Mouse (Mus musculus): ENCODE measurements at regions not wholly inside any gene's neighbourhood (a gene's known extent, or its start where the extent isn't known, plus 50 kb on each side); places are given as distances from the start of the nearest gene placed in this dataset.

- H3K4me2 ChIP-seq (replicated peaks; ENCODE audit: low read depth, low read length) = no peak overlapping the region
- no peaks in the 10 kb centered on the region for H3K9me3 ChIP-seq (ENCODE audit: control insufficient read depth, low read depth, low read length)
- no peaks in the 10 kb centered on the region for H3K36me3 ChIP-seq (ENCODE audit: control insufficient read depth, insufficient read depth, low read length)
- H3K4me1 ChIP-seq (ENCODE audit: control insufficient read depth, insufficient read depth, low read length) = no peaks in the 10 kb centered on the region
- H3K27ac ChIP-seq (ENCODE audit: low read length) = no peak overlapping the region
- ATAC-seq (ENCODE audit: insufficient number of reproducible peaks, insufficient read depth, low FRiP score, low read depth) = no peak
- no peak overlapping the region for H3K4me3 ChIP-seq (ENCODE audit: low read depth, low read length)
- no peaks in the 10 kb centered on the region for H3K27me3 ChIP-seq (ENCODE audit: control insufficient read depth, insufficient read depth, low read length)
- 76% methylated on average over 2 of the region's 2 CpGs for WGBS
- no peak overlapping the region for H3K9ac ChIP-seq (replicated peaks; ENCODE audit: low read depth, low read length)
These were observed 234.0 kb downstream of the CK137956 start for GRCm38 (mm10) chr4:127736781-127737180.

DNA sequence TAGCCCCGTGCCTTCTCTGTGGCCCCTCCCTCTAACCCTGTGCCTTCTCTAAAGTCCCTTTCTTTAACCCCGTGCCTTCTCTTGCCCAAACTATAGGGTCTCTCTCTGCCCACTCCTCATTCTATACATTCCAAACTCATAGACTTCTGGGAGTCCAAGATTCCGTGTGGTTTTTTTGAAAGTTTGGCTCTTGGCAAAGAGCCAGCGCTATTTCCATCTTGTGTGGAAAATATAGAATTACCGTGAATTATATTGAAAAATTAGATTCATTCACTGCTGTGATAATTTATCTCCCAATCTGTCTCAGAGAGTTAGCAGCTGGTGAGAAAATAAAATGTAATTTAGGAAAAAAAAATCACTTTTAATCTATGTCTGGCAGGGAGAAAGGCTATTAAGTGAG, 234.6 kb downstream of the CK137956 start:
- 41% methylated on average over 5 of the region's 5 CpGs for WGBS

GRCm38 (mm10) chr4:127734641-127735040, 236.1 kb downstream of the CK137956 start:
- 49% methylated on average over 8 of the region's 8 CpGs for WGBS

More for the DNA sequence above, 234.6 kb downstream of the CK137956 start:
- no peak for ATAC-seq (ENCODE audit: insufficient number of reproducible peaks, insufficient read depth, low FRiP score, low read depth)
- no peak overlapping the region for H3K4me3 ChIP-seq (ENCODE audit: low read depth, low read length)
- no peaks in the 10 kb centered on the region for H3K9me3 ChIP-seq (ENCODE audit: control insufficient read depth, low read depth, low read length)
- no peak overlapping the region for H3K27ac ChIP-seq (ENCODE audit: low read length)
- no peak overlapping the region for H3K9ac ChIP-seq (replicated peaks; ENCODE audit: low read depth, low read length)
- H3K27me3 ChIP-seq (ENCODE audit: control insufficient read depth, insufficient read depth, low read length) = no peaks in the 10 kb centered on the region
- no peaks in the 10 kb centered on the region for H3K4me1 ChIP-seq (ENCODE audit: control insufficient read depth, insufficient read depth, low read length)
- H3K36me3 ChIP-seq (ENCODE audit: control insufficient read depth, insufficient read depth, low read length) = no peaks in the 10 kb centered on the region
- H3K4me2 ChIP-seq (replicated peaks; ENCODE audit: low read depth, low read length) = no peak overlapping the region

DNA sequence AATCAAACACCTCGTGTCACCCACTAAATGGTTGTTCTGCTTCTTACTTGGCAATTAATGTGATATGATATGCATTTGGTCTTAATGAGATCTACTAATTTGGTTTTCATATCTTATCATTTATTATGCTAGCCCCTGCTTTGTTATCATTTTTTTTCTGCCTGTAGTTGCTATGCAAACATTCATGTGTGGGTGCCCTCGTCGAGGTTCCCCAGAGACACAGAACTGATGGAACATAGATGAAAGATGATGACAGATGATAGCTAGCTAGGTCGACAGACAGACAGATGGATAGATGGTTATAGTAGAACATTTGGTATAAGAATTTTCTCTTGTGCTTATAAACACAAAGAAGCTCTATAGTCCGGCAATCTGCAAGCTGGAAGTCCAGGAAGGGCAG, 252.1 kb downstream of the CK137956 start:
- Histone ChIP-seq H3K9ac (replicated peaks; ENCODE audit: low read depth, low read length) (no peak overlapping the region), H3K4me3 (ENCODE audit: low read depth, low read length) (no peak overlapping the region), H3K9me3 (ENCODE audit: control insufficient read depth, low read depth, low read length) (no peaks in the 10 kb centered on the region), H3K27ac (ENCODE audit: low read length) (no peak overlapping the region), H3K4me1 (ENCODE audit: control insufficient read depth, insufficient read depth, low read length) (no peaks in the 10 kb centered on the region), H3K36me3 (ENCODE audit: control insufficient read depth, insufficient read depth, low read length) (no peaks in the 10 kb centered on the region), H3K4me2 (replicated peaks; ENCODE audit: low read depth, low read length) (no peak overlapping the region), H3K27me3 (ENCODE audit: control insufficient read depth, insufficient read depth, low read length) (no peaks in the 10 kb centered on the region)
- 70% methylated on average over 5 of the region's 5 CpGs for WGBS
- no peak for ATAC-seq (ENCODE audit: insufficient number of reproducible peaks, insufficient read depth, low FRiP score, low read depth)

More at GRCm38 (mm10) chr4:127734641-127735040, 236.1 kb downstream of the CK137956 start:
- H3K27me3 ChIP-seq (ENCODE audit: control insufficient read depth, insufficient read depth, low read length) = no peaks in the 10 kb centered on the region
- no peak for ATAC-seq (ENCODE audit: insufficient number of reproducible peaks, insufficient read depth, low FRiP score, low read depth)
- no peak overlapping the region for H3K9ac ChIP-seq (replicated peaks; ENCODE audit: low read depth, low read length)
- H3K27ac ChIP-seq (ENCODE audit: low read length) = no peak overlapping the region
- H3K9me3 ChIP-seq (ENCODE audit: control insufficient read depth, low read depth, low read length) = no peaks in the 10 kb centered on the region
- H3K4me2 ChIP-seq (replicated peaks; ENCODE audit: low read depth, low read length) = no peak overlapping the region
- no peaks in the 10 kb centered on the region for H3K4me1 ChIP-seq (ENCODE audit: control insufficient read depth, insufficient read depth, low read length)
- no peak overlapping the region for H3K4me3 ChIP-seq (ENCODE audit: low read depth, low read length)
- no peaks in the 10 kb centered on the region for H3K36me3 ChIP-seq (ENCODE audit: control insufficient read depth, insufficient read depth, low read length)

DNA sequence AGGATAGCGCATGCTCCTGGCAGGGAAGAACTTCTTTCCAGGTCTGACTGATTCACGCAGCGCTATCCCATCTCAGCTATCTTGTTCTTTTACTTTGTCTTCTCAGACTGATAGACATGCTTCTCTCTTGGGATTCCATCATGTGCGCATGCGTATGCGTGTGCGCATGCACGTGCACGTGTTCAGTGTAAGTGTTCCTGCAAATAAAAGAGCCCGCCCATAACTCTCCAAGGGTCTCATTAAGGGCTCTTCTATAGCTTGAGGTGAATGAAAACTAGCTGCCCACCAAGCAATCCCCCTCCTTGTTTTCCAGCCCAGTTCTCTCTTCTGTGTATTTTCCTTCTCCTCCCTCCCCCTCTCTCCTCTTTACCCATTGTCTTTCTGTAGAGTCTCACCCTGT, 258.5 kb downstream of the CK137956 start:
- Histone ChIP-seq H3K27ac (ENCODE audit: low read length) (no peak overlapping the region), H3K9ac (replicated peaks; ENCODE audit: low read depth, low read length) (no peak overlapping the region), H3K4me2 (replicated peaks; ENCODE audit: low read depth, low read length) (no peak overlapping the region), H3K36me3 (ENCODE audit: control insufficient read depth, insufficient read depth, low read length) (no peaks in the 10 kb centered on the region), H3K9me3 (ENCODE audit: control insufficient read depth, low read depth, low read length) (no peaks in the 10 kb centered on the region), H3K27me3 (ENCODE audit: control insufficient read depth, insufficient read depth, low read length) (no peaks in the 10 kb centered on the region), H3K4me3 (ENCODE audit: low read depth, low read length) (no peak overlapping the region), H3K4me1 (ENCODE audit: control insufficient read depth, insufficient read depth, low read length) (no peaks in the 10 kb centered on the region)
- WGBS = 94% methylated on average over 10 of the region's 10 CpGs
- no peak for ATAC-seq (ENCODE audit: insufficient number of reproducible peaks, insufficient read depth, low FRiP score, low read depth)

DNA sequence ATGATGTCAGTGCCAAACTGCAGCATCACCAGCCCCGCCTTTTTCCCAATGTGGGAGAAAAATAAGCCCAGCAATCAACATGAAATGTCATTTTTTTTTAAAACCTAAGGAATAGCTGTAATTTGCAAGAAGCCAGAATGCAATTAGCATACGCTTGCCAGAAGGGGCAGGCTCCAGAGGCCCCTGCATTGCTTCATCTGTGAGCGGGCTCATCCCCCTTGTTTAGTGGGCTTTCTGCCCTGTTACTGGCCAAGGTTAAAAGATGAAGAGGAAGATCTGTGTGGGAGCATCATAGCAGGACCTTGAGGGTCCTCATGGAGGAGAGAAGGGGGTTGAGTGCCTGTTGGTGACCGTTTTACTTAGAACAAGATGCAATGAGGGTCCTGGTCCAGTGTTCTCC, 259.9 kb downstream of the CK137956 start:
- Histone ChIP-seq H3K4me3 (ENCODE audit: low read depth, low read length) (no peak overlapping the region), H3K4me2 (replicated peaks; ENCODE audit: low read depth, low read length) (no peak overlapping the region), H3K36me3 (ENCODE audit: control insufficient read depth, insufficient read depth, low read length) (no peaks in the 10 kb centered on the region), H3K4me1 (ENCODE audit: control insufficient read depth, insufficient read depth, low read length) (no peaks in the 10 kb centered on the region), H3K27ac (ENCODE audit: low read length) (no peak overlapping the region), H3K27me3 (ENCODE audit: control insufficient read depth, insufficient read depth, low read length) (no peaks in the 10 kb centered on the region), H3K9me3 (ENCODE audit: control insufficient read depth, low read depth, low read length) (no peaks in the 10 kb centered on the region), H3K9ac (replicated peaks; ENCODE audit: low read depth, low read length) (no peak overlapping the region)
- no peak for ATAC-seq (ENCODE audit: insufficient number of reproducible peaks, insufficient read depth, low FRiP score, low read depth)
- WGBS = 75% methylated on average over 4 of the region's 4 CpGs

GRCm38 (mm10) chr4:127709746-127710145, 261.0 kb downstream of the CK137956 start:
- Histone ChIP-seq H3K36me3 (ENCODE audit: control insufficient read depth, insufficient read depth, low read length) (no peaks in the 10 kb centered on the region), H3K9me3 (ENCODE audit: control insufficient read depth, low read depth, low read length) (no peaks in the 10 kb centered on the region), H3K4me2 (replicated peaks; ENCODE audit: low read depth, low read length) (no peak overlapping the region), H3K4me3 (ENCODE audit: low read depth, low read length) (no peak overlapping the region), H3K4me1 (ENCODE audit: control insufficient read depth, insufficient read depth, low read length) (no peaks in the 10 kb centered on the region), H3K27me3 (ENCODE audit: control insufficient read depth, insufficient read depth, low read length) (no peaks in the 10 kb centered on the region), H3K9ac (replicated peaks; ENCODE audit: low read depth, low read length) (no peak overlapping the region), H3K27ac (ENCODE audit: low read length) (no peak overlapping the region)
- ATAC-seq (ENCODE audit: insufficient number of reproducible peaks, insufficient read depth, low FRiP score, low read depth) = no peak
- 80% methylated on average over 6 of the region's 6 CpGs for WGBS

DNA sequence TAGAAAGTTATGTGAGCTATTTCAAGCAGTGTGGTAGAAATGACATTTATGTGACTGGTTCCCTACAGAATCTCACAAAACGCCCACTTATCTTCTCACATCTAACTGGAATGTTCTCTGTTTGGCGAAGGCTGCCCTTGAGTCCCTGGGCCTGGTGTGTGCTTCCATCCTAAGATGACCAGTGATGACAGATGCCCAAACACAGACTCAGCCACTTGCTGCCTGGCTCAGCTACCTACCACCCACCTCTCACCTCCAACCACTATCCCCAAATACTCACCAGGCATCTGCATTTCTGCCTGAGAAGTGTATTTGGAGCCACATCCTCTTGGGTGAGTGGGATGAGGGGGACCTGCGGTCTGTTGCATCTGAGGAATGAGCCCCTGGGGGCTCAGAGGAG, 262.6 kb downstream of the CK137956 start:
- Histone ChIP-seq H3K27me3 (ENCODE audit: control insufficient read depth, insufficient read depth, low read length) (no peaks in the 10 kb centered on the region), H3K36me3 (ENCODE audit: control insufficient read depth, insufficient read depth, low read length) (no peaks in the 10 kb centered on the region), H3K9me3 (ENCODE audit: control insufficient read depth, low read depth, low read length) (no peaks in the 10 kb centered on the region), H3K27ac (ENCODE audit: low read length) (no peak overlapping the region), H3K4me1 (ENCODE audit: control insufficient read depth, insufficient read depth, low read length) (no peaks in the 10 kb centered on the region), H3K4me3 (ENCODE audit: low read depth, low read length) (no peak overlapping the region), H3K4me2 (replicated peaks; ENCODE audit: low read depth, low read length) (no peak overlapping the region), H3K9ac (replicated peaks; ENCODE audit: low read depth, low read length) (no peak overlapping the region)
- WGBS = 72% methylated on average over 3 of the region's 3 CpGs
- ATAC-seq (ENCODE audit: insufficient number of reproducible peaks, insufficient read depth, low FRiP score, low read depth) = no peak

- no peak overlapping the region for H3K4me3 ChIP-seq (ENCODE audit: low read depth, low read length)
- WGBS = 86% methylated on average over 3 of the region's 3 CpGs
- no peaks in the 10 kb centered on the region for H3K36me3 ChIP-seq (ENCODE audit: control insufficient read depth, insufficient read depth, low read length)
- no peak overlapping the region for H3K4me2 ChIP-seq (replicated peaks; ENCODE audit: low read depth, low read length)
- H3K9ac ChIP-seq (replicated peaks; ENCODE audit: low read depth, low read length) = no peak overlapping the region
- ATAC-seq (ENCODE audit: insufficient number of reproducible peaks, insufficient read depth, low FRiP score, low read depth) = no peak
- no peak overlapping the region for H3K27ac ChIP-seq (ENCODE audit: low read length)
- no peaks in the 10 kb centered on the region for H3K9me3 ChIP-seq (ENCODE audit: control insufficient read depth, low read depth, low read length)
- H3K4me1 ChIP-seq (ENCODE audit: control insufficient read depth, insufficient read depth, low read length) = no peaks in the 10 kb centered on the region
- no peaks in the 10 kb centered on the region for H3K27me3 ChIP-seq (ENCODE audit: control insufficient read depth, insufficient read depth, low read length)
These were observed 263.6 kb downstream of the CK137956 start for GRCm38 (mm10) chr4:127707126-127707525.
